ENCODE assay signal across 8 mouse cellular contexts in genomic region chr5:35523735-35524134, GRCm38 (mm10). TPM values are rescaled to one million over a fixed set of nuclear protein-coding genes. Genes with fewer than 3 reads are reported as not detected.
DNase-seq lines count a peak whose midpoint lies in the region; ATAC-seq lines count a peak whose summit lies in the region.

No protein-coding gene starts in this region.

- H3K4me3 ChIP-seq in heart, embryonic 10.5 days = no peak overlapping the region
- no peak overlapping the region for H3K4me3 ChIP-seq in midbrain, embryonic 11.5 days (ENCODE audit: low read depth, low read length)

- H3K27me3 ChIP-seq in heart, embryonic 10.5 days (ENCODE audit: insufficient read depth, poor library complexity, severe bottlenecking) = peaks cover 95% of the 10 kb centered on the region
- peaks cover 14% of the 10 kb centered on the region for H3K27me3 ChIP-seq in midbrain, embryonic 11.5 days (ENCODE audit: control insufficient read depth, insufficient read depth, low read length)

- H3K9me3 ChIP-seq in heart, embryonic 10.5 days = no peaks in the 10 kb centered on the region
- H3K9me3 ChIP-seq in midbrain, embryonic 11.5 days (ENCODE audit: control insufficient read depth, low read length) = no peaks in the 10 kb centered on the region

- H3K4me1 ChIP-seq in heart, embryonic 10.5 days = peaks cover 26% of the 10 kb centered on the region
- H3K4me1 ChIP-seq in midbrain, embryonic 11.5 days (ENCODE audit: control insufficient read depth, insufficient read depth, low read length) = peaks cover 12% of the 10 kb centered on the region; the same call in 1 of the 2 replicates

- H3K36me3 ChIP-seq in heart, embryonic 10.5 days = no peaks in the 10 kb centered on the region
- no peaks in the 10 kb centered on the region for H3K36me3 ChIP-seq in midbrain, embryonic 11.5 days (ENCODE audit: control insufficient read depth, insufficient read depth, low read length)

- WGBS in heart, embryonic 10.5 days = under 1% methylated on average over 5 of the region's 5 CpGs
- under 1% methylated on average over 5 of the region's 5 CpGs for WGBS in midbrain, embryonic 11.5 days

- no peak overlapping the region for H3K4me2 ChIP-seq in midbrain, embryonic 11.5 days

- intact Hi-C loops in heart, postnatal 10 days (cut with DNase I) = loop anchor here (1.0 to 2.0 kb wide), 2 partner anchors 40 to 189 kb away; no protein-coding TSS in a partner anchor

- H3K27ac ChIP-seq in heart, embryonic 10.5 days = no peak overlapping the region
- no peak overlapping the region for H3K27ac ChIP-seq in midbrain, embryonic 11.5 days (ENCODE audit: low read depth, low read length)

- DNase-seq in heart, postnatal 10 days = peak; percentile 75 to 89
- DNase-seq in heart, embryonic 10.5 days (ENCODE audit: low spot score) = no peak
- DNase-seq in ZHBTc4 (ENCODE audit: low read depth, low spot score) = peak; percentile 54
- peak; percentile 68 to 86 for DNase-seq in cerebellum, postnatal 25 days
- peak; percentile 12 to 19 for DNase-seq in gastrocnemius, adult 8-10 months (ENCODE audit: low spot score in 2 of 2)
- peak; percentile 56 to 89 for DNase-seq in layer of hippocampus, postnatal 25 days (ENCODE audit: extremely low spot score in 1 of 2, low spot score in 1 of 2)
- peak; percentile 97 for DNase-seq in midbrain, embryonic 11.5 days (ENCODE audit: low spot score, missing footprints)
- DNase-seq in testis, postnatal 10 days (ENCODE audit: low spot score) = peak; percentile 91

- ATAC-seq in midbrain, embryonic 11.5 days (ENCODE audit: low FRiP score) = peak; percentile 57; the same call in 1 of the 2 replicates

- H3K9ac ChIP-seq in midbrain, embryonic 11.5 days (ENCODE audit: low read length) = no peak overlapping the region

RNA-seq across cellular contexts. Expression of gene Cpz, which starts 1.8 kb away (rescaled TPM):
- total RNA-seq in heart, postnatal 10 days (2021) = 1 to 10 TPM; 6.7 to 7.0 TPM
- 5.0 and 8.3 TPM in 2 replicates for polyA plus RNA-seq in heart, embryonic 10.5 days (2016; fragmentation: Nextera tagmentation; extraction: Ambion mirVana)
- under 1 TPM in 1 of 4 experiments, not detected in 3; 0.25 TPM for total RNA-seq in gastrocnemius, adult 8-10 months (2022)
- under 1 TPM; 0.26 to 0.34 TPM for total RNA-seq in layer of hippocampus, postnatal 25 days (2021)
- 5.9 and 6.2 TPM in 2 replicates for polyA plus RNA-seq in midbrain, embryonic 11.5 days (2014; fragmentation: Nextera tagmentation; extraction: Ambion mirVana)

RNA-seq across cellular contexts. Expression of gene Trmt44, which starts 51.1 kb away (rescaled TPM):
- 1 to 10 TPM; 3.4 TPM for total RNA-seq in heart, postnatal 10 days (2021)
- polyA plus RNA-seq in heart, embryonic 10.5 days (2016; fragmentation: Nextera tagmentation; extraction: Ambion mirVana) = 5.6 and 9.4 TPM in 2 replicates
- total RNA-seq in gastrocnemius, adult 8-10 months (2022) = 1 to 10 TPM; 1.2 to 1.9 (median 1.4) TPM
- total RNA-seq in layer of hippocampus, postnatal 25 days (2021) = 1 to 10 TPM; 6.1 to 7.1 TPM
- 7.9 and 9.3 TPM in 2 replicates for polyA plus RNA-seq in midbrain, embryonic 11.5 days (2014; fragmentation: Nextera tagmentation; extraction: Ambion mirVana)

RNA-seq across cellular contexts. Expression of gene Acox3, which starts 59.1 kb away (rescaled TPM):
- 10 to 100 TPM; 27.6 to 29.8 TPM for total RNA-seq in heart, postnatal 10 days (2021)
- 9.9 and 10.3 TPM in 2 replicates for polyA plus RNA-seq in heart, embryonic 10.5 days (2016; fragmentation: Nextera tagmentation; extraction: Ambion mirVana)
- 10 to 100 TPM; 14.6 to 20.0 (median 17.2) TPM for total RNA-seq in gastrocnemius, adult 8-10 months (2022)
- 10 to 100 TPM; 25.2 to 32.2 TPM for total RNA-seq in layer of hippocampus, postnatal 25 days (2021)
- polyA plus RNA-seq in midbrain, embryonic 11.5 days (2014; fragmentation: Nextera tagmentation; extraction: Ambion mirVana) = 14.6 and 14.9 TPM in 2 replicates

Comparison
In these comparisons a context has a peak if more than half of its experiments do, and no peak if none do; other contexts are left out.
1. RNA of gene Cpz, which starts 1.8 kb away (total RNA-seq): 6.7 to 7.0 TPM in heart, postnatal 10 days; 0.26 to 0.34 TPM in layer of hippocampus, postnatal 25 days and 0.25 TPM in gastrocnemius, adult 8-10 months; every median in the first group is over 4 times any median in the second.